Mouse (Mus musculus): ENCODE data around the gene Rfx7. TPM values are rescaled to one million over a fixed set of nuclear protein-coding genes. Genes with fewer than 3 reads are reported as not detected.

Rfx7 gene
- 10 to 100 TPM; 30.2 to 30.4 TPM for total RNA-seq (2021)
- long read RNA-seq, experiment 1, full-length matches to known transcripts: 4 of 9 reads
- long read RNA-seq, experiment 1, partial matches to known transcripts: 1 of 9 reads
- long read RNA-seq, experiment 1, other reads (novel, unspliced or antisense): 4 of 9 reads
- long read RNA-seq, experiment 2, full-length matches to known transcripts: 12 of 22 reads
- long read RNA-seq, experiment 2, partial matches to known transcripts: 2 of 22 reads
- long read RNA-seq, experiment 2, other reads (novel, unspliced or antisense): 8 of 22 reads

DNA sequence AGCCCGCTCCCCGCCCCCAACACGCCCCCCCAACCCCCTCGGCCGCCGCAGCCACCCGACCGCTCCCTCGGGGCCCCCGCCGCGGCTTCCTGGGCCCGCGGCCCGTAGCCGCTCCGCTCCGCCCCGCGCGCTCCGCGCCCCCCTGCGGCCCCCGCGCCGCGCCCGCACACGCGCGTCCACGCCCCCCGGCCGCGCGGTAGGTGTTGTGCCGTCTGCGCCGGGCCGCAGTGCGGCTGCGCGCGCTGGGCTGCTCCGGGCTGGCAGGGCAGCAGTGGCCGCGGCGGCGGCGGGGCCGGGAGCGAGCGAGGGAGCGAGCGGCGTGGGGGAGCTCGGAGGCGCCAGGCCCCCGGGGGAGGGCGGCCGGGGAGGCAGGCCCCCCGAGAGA lies at the start of gene Rfx7:
Gene Rfx7 (plus strand): TSS at position 245 of the 385 bp plus-strand sequence.
- DNase-seq: peak; percentile 78

DNA sequence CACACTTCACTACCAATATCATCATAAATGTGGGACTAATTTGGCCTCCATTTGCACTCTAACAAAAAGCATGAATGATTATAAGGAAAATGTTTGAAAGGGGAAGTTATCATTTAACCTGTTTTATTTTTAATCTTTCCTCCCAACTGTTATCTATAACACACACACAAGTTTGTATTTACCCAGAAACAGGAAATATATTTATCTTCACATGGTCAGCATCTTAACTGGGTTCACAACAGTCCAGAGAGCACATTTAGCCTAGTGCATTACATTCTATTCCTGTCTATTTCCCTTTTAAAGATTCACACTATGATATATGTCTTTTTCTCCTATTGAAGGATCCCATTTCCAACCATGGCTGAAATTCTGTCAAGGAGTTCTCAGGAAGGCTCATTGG lies 43.5 kb upstream of the Rfx7 start:
- no peak for DNase-seq

DNA sequence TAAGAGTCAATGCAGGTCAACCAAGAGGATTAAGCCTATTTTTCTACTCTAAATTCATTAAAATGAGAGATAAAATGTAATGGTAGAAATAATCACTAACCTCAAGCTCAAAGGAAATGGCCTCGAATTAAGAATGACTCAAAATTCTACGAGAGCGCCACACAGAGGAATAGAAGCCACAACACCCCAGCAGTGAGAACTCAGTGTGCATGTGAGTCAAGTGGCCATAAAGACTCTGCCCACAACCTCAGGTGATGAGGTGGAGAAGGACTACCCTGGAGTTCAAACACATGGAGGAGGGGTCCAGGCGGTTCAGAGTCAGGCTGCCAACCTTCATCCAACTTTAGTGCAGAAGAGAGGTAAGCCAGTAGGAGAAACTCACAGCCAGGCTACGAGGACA lies 42.9 kb upstream of the Rfx7 start:
- no peak for DNase-seq

DNA sequence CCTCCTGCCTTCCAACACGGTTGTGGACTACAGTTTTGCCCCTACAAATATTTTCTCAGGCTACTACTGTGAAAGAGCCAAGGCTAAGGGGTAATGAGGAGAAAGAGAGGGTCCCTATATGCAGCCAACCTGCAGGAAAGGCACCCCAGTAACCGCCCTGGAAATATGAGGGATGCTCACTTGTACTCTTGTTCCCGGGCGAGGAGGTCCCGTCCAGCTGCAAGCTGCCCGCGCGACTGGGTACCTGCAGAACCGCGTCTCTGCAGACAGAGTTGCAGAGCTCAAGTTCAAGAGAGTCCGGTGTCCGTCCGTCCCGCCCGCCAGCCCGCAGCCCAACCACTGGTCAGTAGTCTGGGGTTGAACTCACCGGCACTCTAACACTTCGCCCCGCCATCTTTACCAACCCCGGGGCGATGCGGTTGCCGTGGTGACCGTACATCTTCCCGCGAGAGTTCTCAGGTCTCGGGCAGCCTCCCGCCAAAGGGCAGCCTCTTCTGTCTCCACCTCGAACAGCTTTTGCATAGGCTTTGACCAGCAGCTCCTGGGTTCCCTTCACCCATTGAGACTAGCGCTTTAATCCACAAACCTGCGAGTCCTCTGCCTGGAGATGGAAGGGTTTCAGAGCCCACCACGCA lies 40.4 kb upstream of the Rfx7 start:
- peak; percentile 89 for DNase-seq

DNA sequence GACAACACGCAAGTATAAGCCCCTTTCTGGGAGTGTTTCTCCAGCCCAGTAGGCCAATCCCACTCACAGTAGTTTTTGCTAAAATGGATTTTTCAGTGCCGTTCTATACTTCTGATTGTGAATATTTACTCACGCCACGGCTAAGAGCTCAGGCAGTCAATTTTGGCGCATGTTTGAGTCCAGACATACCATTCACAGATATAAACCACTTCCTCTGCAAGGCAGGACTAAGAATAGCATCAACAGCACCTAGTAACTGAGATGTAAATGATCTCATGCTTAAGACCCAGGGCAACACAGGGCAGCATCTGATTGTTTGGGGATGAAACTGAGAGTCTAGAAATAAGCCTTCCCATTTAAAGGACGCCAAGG lies 39.9 kb upstream of the Rfx7 start, which contains the start of gene Tex9:
Gene Tex9 (minus strand): TSS at position 19 of the 372 bp plus-strand sequence.
- DNase-seq: no peak

DNA sequence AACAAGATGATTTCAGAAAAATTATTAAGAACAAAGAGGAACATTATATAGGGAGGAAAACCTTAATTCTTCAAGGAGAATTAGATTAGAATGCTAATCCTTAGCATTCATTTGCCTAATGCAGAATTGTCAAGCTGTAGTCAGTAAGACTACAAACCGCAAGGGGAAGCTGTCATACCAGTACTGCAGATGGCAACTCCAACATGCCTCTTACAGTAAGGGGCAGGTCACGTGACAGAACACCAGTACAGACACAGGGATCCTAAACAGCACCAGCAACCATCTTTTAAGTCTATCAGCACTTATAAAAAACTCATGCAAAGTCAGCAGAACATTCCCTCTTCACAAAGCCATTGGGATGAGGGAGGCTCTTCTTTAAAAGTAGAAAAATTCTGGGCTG lies 38.6 kb upstream of the Rfx7 start:
- no peak for DNase-seq

DNA sequence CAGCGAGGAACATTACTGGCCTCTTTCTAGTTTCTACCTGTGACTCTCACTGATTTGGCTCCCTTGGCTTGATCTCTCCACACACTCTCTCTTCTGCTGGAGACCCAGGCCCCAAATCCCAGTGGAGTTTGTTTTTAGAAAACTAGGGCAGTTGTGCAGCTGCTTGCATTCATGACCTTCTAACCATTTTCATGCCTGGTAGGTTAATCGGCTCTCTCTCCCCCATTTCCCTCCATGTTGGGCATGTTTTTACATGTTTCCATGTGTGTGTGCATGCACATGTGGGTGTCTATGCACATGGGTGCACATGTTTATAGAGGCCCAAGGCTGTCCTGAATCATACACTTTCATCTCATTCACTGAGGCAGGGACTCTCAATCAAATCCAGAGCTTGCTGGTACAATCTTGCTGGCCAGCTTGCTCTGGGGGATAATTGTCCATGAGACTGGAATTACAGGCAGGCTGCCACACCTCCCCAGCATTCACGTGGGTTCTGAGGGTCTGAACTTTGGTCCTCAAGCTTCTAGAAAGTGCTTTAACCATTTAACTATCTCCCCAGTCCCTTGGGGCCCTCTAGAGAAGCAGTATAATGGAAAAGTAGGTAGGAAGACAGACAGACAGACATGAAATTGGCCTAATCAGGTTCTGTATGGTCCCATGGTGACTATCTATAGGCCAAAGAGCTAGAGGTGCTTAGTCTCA lies 37.9 kb upstream of the Rfx7 start:
- DNase-seq: no peak

DNA sequence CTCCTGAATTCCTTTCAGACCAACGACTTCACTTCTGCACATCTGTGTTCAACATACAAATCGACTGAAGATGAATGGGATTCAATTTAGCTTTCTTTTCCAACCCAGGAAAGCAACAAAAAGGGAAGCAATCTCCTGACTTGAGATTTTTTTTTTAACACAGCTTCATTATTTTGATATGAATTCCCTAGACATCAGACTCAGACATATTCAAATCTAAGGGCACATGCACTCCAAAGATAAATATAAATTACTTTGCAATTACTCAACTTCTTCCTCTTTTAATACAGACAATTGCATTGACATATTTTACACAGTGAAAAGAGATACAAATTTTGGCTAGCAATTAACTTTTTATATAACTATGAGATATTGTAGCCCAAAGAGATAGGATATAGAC lies 35.3 kb upstream of the Rfx7 start:
- DNase-seq: no peak

DNA sequence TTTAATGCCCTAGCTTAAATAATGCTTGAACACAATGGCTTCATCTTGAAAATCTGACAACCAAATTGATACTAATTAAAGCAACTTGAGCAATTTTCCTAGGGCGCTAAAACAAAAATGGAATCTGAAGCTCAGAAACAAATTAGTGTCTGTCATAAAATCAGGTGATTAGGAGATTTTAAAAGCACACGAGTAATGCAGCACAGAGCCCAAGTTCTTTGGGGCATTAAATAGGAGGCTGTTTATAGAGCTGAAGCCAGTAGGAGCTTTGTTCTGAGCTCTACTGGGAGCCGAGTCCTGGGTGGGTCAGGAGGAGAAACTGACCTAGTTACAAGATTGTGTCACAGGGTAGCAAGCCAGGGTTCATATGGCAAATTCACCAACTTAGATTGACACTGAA lies 34.9 kb upstream of the Rfx7 start:
- no peak for DNase-seq

DNA sequence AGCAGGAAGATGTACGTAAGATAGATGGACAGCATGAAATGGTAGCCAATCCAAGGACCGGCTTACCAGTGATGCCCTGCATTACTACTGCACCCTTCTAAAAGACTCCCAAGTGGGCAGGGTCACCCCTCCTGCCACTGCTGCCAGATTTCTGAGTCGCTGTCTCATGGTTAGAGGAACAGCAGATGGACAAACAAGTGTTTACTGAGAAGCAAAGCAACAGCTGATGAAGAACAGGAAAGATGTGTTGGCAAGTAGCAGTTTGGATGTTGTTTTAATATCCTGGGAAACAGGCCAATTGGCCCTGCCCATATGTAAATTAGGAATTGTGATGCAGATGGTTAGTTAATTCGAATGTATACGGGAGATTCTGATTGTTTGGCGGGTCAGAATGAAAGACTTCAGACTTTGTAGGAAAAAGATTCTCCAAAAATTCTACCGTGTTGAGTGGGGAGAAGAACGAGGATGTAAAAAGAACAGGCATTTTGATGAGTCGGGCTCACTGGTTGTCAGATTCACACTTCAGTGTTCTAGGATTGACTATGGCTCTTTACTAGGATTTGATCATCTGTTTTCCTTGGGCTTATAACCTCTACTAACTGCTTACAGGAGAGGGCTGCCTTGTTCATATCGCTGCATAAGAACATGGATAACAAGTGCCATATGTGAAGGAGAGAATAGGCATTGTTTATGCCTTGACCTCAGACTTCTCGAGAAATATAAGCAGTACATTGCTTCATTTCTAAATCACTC lies 19.6 kb upstream of the Rfx7 start:
- DNase-seq: no peak

DNA sequence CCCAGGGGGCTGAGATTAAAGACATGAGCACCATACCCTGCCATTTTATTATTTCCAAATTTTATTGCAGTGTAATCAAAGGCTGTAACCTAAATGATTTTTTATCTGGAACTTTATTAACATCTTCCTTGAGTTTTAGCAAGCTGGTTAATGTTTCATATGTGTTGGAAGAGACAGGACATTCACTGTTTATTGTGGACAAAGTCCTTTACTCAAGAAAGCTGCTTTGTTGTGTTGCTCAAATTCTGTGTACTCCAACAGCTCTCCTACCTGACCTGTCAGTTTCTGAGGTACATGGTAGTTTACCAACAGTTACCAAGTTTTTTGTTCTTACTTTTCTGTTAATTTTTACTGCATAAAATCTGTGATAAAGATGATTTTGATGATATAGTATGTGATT lies 16.7 kb upstream of the Rfx7 start:
- DNase-seq: no peak

DNA sequence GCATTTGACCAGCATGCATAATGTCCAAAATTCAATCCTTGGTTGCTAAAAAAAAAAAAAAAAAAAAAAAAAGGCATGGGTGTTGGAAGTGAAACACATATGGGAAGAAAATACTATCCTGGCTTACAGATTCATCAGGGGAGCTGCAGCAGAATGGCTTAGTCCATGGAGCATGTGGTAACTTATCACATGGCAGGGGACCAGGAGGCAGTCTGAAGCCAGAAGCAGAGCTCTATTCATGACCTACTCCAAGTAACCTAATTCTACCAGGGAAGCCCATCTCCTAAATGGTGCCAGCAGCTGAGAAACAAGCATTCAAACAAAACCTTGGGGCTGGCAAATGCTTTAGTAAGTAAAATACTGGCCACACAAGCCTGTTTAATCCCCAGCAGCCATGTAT lies 12.8 kb upstream of the Rfx7 start:
- peak; percentile 26 for DNase-seq

DNA sequence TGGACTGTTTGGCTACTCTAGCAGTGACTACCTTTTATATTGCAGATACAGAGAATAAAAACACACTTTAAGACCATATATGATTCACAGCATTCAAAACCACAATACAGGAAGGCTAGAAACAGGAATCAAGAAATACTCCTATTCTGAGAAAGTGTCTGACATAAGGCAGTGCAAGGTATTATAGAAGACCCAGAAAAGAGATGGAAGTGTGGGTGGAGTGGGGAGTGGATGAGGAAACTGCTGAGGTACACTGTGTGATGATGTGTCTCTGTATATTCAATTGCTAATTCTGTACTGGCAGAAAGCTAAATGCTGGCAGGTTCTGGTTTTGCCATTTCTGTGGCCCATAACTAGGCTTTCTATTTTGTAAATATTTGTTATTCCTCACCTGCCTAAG lies 11.2 kb upstream of the Rfx7 start:
- no peak for DNase-seq

DNA sequence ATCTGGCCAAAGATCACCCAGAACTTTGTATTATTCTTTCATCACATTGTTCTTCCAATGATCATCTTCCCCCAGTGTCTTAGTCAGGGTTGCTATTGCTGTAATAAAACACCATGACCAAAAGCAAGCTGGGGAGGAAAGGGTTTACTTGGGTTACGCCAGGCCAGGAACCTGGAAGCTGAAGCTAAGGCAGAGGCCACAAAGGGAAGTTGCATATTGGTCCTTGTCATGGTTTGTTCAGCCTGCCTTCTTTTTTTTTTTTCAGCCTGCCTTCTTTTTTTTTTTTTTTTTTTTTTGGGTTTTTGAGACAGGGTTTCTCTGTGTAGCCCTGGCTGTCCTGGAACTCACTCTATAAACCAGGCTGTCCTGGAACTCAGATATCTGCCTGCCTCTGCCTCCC lies 5.9 kb upstream of the Rfx7 start:
- DNase-seq: no peak

DNA sequence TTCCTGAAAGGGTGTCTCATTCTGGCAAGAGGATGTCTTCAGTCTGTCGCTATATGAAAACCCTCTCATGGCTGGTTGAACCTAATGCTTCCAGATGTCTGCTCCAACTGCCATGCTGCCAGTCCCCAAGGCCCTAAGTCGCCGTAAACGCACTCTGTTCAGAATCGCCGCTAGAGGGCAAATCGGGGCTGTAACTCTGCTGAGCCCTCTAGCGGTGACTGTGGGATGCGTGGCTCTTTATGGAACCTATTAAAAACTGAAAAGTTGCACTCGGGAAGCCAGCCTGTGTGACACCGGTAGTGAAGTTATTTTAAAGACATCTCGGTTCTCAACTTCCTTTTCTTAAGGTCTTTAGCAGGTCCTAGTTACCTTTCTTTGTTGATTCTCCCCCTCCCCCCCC lies 1.8 kb upstream of the Rfx7 start:
- DNase-seq: peak; percentile 81

DNA sequence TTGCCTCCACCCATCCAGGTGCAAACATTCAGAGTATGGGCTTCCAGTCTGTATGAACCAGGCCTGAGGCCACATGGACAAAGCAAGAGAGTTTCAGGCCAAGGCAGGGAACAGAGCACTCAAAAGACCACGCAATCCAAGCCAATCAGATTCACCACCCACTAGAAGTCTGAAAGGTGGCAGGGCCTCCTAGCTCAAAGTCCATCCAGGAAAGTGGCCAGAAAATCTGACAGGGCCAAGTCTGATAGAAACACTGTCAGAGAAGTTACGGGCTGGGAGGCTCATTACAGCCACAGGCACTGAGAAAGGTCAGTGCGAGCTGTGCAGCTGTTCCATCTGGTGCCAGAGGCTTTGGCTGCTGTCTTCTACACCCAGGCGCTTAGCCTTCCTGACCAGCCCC lies 1.2 kb upstream of the Rfx7 start:
- DNase-seq: peak; percentile 56

DNA sequence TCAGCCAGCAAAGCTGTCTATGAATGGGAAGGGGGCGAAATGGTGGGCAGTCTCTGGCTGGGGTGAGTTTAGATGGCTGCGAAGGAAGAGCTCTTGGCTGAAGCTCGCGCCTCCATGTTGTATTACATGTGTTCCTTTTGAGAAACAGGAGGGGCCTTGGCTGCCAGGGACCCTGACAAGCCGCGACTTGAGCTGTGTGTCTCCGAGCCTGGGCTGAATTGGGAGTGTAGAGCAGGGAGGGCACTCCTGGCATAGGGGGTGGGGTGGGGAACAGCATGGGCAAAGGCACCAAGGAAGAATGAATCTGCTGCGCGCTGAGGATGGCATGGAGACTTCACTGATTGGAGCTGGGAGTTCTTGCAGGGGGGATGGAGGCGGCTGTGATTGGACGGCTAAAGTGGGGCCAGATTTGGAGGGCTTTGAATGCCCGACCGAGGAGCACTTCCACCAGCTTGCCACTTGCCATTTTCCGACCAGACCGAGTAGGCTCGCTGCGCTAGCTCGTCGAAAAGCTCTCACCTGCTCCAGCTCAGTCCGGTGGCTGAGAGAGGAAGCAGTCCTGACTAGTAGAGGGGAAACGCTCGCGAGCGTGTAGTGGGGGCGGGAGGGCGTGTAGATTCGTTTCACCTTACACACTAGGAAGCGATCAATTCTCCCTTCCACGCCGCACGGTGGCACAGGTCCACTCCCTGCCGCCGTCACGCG lies 597 bp upstream of the Rfx7 start:
- peak; percentile 59 for DNase-seq

DNA sequence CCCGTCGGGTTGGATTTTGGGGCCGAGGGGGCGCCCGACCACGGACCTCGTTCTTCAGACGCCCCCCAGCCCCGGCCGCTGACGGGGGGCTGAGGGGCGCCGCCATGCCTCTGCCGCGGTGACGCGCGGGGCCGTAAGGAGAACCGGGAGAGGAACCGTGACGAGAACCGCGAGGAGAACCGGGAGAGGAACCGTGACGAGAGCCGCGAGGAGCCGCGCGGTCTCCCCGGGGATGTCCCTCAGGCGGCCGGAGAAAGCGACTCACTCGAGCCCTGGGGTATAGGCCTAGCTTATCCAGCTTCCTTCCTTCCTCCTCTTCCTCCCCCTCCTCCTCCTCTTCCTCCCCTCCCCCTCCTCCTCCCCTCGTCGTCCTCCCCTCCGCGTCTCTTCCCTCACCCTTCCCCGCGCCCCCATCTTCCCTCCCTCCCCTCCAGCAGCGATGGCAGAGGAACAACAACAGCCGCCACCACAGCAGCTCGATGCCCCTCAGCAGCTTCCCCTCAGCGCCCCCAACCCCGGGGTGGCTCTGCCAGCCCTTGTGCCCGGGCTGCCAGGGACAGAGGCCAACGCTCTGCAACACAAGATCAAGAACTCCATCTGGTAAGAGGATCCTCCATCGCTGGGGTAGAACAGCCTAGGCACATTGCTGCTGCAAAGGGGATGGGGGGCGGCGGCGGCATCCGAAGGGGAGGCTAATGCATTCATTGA lies 495 bp downstream of the Rfx7 start:
- DNase-seq: peak; percentile 54

DNA sequence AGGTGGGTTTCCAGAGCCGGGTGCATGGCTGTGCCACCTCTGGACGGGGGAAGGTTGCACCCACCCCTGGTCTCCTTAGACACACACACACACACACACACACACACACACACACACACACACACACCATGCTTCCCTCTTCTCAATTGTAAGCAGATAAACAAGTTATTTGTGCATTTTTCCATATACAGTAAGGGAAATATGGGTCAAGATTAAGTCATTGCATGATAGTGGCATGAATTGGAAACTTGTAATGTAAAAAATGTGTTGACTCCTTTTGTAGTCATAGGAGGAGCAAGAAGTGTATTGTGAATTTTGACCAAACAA lies 1.0 kb downstream of the Rfx7 start:
- DNase-seq: no peak

DNA sequence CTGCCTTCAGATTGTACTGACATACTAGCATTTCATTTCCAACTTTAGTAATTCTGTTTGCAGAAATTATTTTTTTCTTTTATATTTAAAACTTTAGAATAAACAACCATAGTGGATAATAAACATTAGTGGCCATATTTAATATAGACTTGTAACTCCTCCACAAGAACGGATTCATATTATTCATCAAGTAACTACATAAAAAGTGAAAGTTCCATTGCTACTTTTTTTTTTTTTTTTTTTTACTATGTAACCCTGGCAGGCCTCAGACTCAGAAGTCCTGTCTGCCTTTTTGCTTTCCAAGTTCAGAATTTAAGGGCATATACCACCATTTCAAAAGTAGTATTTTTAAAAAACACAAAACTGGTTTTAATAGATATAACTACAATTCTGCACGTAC lies 2.9 kb downstream of the Rfx7 start:
- no peak for DNase-seq

DNA sequence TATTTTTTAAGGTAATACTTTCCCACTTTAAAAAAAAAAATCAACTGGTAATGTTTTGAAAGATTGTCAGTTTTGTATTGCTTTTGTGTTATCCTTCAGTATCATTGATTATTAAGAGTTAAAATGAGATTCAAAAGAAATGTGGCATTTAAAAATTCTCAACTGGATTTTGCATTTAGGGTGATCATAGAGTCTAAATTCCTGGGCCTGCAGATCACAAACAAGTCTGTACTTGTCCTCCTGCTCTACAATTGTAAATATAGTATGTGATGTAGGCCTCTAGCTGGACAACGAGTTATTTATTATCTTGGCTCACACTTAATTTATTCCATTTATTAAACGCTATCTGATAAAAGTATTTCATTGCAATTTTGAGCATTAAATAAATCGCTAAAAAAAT lies 3.4 kb downstream of the Rfx7 start:
- DNase-seq: no peak

DNA sequence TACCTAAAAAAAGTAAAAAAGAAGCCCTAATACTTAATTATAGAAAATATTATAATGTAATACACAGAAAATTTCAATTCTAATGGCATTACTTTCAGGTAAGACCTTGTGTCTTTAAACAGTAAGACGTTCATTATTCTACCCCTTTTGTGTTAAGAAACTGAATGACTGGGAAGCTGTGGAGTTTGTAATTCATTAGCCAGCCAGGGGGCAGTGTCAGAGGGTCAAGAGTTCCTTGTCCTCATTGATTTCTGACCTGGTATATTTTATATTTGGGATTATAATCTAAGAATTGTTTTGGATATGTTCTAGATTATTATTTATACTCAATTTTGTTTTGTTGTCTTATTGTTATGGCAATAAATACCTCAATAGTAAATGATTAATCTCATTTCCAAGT lies 5.0 kb downstream of the Rfx7 start:
- DNase-seq: no peak

Data from gastrocnemius, postnatal 10 days (tissue).